Mouse (Mus musculus) bone marrow macrophage, adult 2 months (primary cell): ENCODE results near the gene Polr3h. TPM values are rescaled to one million over a fixed set of nuclear protein-coding genes. Genes with fewer than 3 reads are reported as not detected.
"Not testable (repeated sequence)": the region's sequence is repeated elsewhere in the genome, so short reads cannot be mapped to it uniquely, and the experiment has no call there.

ENCODE experiments used
- H3K27ac ChIP-seq: 2 replicates; pipeline ENCODE4 v1.5.1; 2012; ENCODE audit warnings: low read depth, low read length; ENCODE audit not compliant: insufficient read depth
- H3K4me1 ChIP-seq: 2 replicates; pipeline ENCODE4 v1.6.1; 2012; ENCODE audit warnings: low read length; ENCODE audit not compliant: control insufficient read depth, insufficient read depth
- H3K4me3 ChIP-seq: 2 replicates; pipeline ENCODE4 v1.5.1; 2012; ENCODE audit warnings: mild to moderate bottlenecking, low read length, moderate library complexity; ENCODE audit not compliant: insufficient read depth
- CTCF ChIP-seq: IDR thresholded peaks from 2 replicates; pipeline ENCODE4 v1.5.1; 2012; ENCODE audit warnings: low read depth, mild to moderate bottlenecking, low read length, moderate library complexity
- POLR2A ChIP-seq: IDR thresholded peaks from 2 replicates; pipeline ENCODE4 v1.6.1; 2012; ENCODE audit warnings: mild to moderate bottlenecking, low read depth, low read length, borderline replicate concordance
- polyA plus RNA-seq: library from polyadenylated mRNA; stranded (reverse); fragments of >200 nt; gene quantifications from 2 replicates; pipeline ENCODE4 v1.2.4, GENCODE M21; 2012; ENCODE audit not compliant: missing spikeins, insufficient read depth, insufficient read length

The Polr3h gene
- polyA plus RNA-seq, 1 experiment = 6.0 TPM

DNA sequence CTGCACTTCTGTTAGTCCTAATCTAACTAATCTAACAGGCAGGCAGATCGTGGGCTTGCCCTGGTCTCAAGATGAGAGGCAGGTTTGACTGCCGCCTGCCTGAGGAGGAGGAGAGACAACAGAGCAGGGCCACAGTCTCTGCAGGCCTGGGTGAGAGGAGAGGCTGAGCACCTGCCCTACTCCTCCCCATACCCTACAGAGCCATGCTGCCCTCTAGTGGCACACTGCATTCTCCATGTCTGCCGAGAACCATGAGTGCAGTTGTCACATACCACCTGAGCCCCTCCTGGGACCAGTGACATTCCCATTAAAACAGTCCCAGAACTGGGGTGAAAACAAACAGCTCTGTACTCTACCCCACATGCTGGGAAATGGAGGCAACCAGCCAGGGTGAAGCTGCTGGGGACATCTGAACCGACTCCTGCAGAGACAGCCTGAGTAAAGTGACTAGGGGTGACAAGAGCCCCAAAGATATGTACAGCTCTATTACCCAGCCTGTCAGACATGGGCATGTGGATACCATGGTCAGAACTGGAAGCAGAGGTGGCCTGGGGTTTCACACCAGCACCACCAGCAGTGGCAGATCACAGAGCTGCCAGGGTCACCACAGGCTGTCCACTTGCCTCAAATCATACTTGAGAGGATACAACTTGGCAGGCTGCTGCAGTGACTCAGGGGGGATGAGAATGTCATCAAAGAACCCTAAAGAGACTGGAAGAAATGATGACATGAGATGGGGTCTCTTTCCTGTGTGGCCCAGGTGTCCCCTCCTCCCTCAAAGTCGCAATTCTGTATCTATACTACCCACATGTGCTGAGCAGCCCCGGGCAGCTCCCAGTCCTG, 8.2 kb downstream of the Polr3h start:
- TF ChIP-seq POLR2A = no peak
- peak; percentile 76 for TF ChIP-seq CTCF
- Histone ChIP-seq H3K4me1 (no peaks in the 10 kb centered on the region), H3K4me3 (no peak overlapping the region), H3K27ac (no peak overlapping the region)

DNA sequence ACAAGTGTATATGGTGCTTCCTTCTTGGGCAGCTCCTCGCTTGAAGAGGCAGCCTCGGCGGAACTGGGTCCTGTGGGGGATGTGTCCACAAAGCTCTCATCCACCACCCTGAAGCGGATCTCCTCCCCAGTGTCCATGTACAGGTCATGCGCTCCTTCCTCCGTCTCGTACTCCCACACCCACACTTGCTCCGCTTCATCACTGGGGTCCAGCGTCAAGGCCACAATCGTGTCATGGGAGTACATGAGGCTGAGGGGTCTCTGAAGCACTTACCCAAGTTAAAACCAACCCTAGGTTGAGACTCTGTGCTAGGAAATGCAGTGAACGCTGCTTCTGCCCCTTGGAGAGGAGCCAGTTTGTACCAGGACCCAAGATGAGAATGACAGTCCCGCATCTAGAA, 8.8 kb downstream of the Polr3h start:
- no peak overlapping the region for H3K27ac ChIP-seq
- H3K4me3 ChIP-seq = no peak overlapping the region
- no peak for TF ChIP-seq CTCF
- no peak for TF ChIP-seq POLR2A
- no peaks in the 10 kb centered on the region for H3K4me1 ChIP-seq

DNA sequence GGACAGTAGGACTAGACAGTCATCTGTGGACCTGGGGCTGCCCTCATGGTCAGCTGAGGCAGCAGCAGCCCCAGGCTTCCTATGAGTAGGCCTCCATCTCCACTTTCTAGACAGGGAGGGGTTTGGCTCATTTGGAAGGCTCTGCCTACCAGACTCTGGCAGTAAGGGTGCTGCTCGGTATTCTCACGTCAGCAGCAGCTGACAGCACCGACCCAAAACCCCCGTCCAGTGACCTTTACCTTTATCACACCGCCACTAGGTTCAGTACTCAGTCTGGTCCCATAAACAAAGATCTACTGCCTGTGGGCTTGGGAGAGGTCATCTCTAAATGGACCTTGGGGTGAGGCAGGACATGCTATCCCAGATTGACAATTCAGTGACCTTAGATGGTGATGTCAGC, 10.4 kb downstream of the Polr3h start:
- Histone ChIP-seq H3K4me3 (no peak overlapping the region), H3K4me1 (no peaks in the 10 kb centered on the region), H3K27ac (no peak overlapping the region)
- TF ChIP-seq CTCF = no peak
- no peak for TF ChIP-seq POLR2A

DNA sequence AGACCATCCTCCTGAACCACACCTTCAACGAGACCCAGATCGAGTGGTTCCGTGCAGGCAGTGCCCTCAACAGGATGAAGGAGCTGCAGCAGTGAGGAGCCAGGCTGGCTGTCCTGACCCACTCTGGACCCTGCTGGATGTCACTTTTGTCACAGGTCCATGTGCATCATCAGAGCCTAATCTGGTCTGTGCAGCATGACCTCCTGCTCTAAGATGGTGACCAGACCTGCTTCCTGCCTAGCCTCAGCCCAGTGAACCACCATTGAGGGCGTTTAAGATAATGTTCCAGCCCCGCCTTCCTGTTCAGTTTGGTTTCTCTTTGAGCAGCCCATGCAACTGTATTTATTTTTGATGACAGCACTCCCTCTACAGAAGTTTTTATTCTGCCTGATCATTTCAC, 11.4 kb downstream of the Polr3h start:
- Histone ChIP-seq H3K27ac (no peak overlapping the region), H3K4me1 (no peaks in the 10 kb centered on the region), H3K4me3 (no peak overlapping the region)
- no peak for TF ChIP-seq POLR2A
- TF ChIP-seq CTCF = no peak

DNA sequence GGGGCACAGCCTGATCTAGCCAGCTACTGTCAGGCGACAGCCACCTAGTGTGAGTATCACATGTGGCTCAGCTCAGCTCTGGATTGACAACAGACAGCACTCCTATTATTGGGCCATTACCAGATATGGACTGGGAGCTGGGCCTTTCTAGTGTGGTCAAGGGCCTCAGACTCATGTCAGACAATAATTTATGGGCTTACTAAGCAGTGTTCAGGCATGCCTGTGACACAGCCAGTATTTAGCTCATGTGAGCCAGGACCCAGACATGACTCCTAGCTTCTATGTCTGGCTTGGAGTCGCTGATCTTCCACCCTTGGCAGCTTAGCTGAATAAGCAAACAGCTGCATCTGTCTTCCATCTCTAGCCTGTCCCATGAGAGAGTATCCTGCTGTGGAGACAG, 13.5 kb downstream of the Polr3h start:
- H3K4me1 ChIP-seq = no peaks in the 10 kb centered on the region
- no peak overlapping the region for H3K4me3 ChIP-seq
- no peak for TF ChIP-seq POLR2A
- no peak overlapping the region for H3K27ac ChIP-seq

DNA sequence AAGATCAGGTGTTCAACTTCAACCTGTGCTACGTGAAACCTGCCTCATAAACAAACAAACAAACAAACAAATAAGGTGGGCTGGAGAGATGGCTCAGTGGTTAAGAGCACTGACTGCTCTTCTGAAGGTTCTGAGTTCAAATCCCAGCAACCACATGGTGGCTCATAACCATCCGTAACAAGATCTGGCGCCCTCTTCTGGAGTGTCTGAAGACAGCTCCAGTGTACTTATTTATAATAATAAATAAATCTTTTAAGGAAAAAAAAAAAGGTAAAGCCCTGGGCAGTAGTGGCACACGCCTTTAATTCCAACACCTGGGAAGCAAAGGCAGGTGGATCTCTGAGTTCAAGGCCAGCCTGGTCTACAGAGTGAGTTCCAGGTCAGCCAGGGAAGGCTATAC, 17.3 kb downstream of the Polr3h start:
- peak; percentile 12; the same call in 1 of the 2 replicates for TF ChIP-seq CTCF
- not testable (repeated sequence) for H3K4me3 ChIP-seq, H3K27ac ChIP-seq, H3K4me1 ChIP-seq

DNA sequence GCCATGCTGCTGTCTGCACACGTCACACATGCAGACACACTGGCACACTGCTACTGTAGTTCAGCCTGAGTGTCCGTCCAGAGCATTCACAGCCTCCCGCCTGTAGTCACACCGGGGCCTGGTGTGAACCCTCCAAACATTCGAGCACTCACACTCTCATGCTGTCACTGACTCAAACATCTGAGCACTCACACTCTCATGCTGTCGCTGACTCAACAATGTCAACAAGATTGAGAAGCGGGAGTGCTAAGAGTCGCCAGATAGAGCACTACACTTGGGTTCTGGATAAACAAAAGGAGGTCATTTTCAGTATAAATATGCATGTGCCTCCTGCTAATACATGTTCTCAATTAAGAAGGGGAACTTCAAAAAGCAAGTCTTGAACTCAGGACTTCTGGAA, 18.1 kb downstream of the Polr3h start:
- TF ChIP-seq POLR2A (no peak), CTCF (no peak)
- Histone ChIP-seq H3K27ac (no peak overlapping the region), H3K4me1 (no peaks in the 10 kb centered on the region), H3K4me3 (no peak overlapping the region)

DNA sequence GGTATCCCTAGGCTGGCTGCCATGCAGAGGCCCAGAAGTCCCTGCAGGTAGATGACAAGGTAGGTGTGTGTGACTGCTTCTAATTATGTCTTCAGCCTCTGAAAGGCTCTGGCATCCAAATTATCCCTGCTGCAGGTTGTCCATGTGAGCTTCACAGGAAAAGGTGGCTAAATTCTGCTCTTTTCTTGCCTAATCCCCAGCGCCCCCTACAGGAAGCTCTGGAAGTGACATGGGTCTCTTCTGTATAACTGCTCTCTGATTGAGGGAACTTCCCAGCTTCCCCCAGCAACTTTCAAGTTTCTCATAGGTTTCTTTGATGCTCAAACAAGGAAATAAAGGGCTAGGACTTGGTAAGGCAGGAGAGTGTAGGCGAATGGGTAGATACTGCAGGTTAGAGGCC, 21.1 kb downstream of the Polr3h start:
- H3K4me3 ChIP-seq = no peak overlapping the region
- no peak overlapping the region for H3K27ac ChIP-seq
- TF ChIP-seq POLR2A = no peak
- TF ChIP-seq CTCF = peak; percentile 61; the same call in 1 of the 2 replicates
- H3K4me1 ChIP-seq = no peaks in the 10 kb centered on the region

DNA sequence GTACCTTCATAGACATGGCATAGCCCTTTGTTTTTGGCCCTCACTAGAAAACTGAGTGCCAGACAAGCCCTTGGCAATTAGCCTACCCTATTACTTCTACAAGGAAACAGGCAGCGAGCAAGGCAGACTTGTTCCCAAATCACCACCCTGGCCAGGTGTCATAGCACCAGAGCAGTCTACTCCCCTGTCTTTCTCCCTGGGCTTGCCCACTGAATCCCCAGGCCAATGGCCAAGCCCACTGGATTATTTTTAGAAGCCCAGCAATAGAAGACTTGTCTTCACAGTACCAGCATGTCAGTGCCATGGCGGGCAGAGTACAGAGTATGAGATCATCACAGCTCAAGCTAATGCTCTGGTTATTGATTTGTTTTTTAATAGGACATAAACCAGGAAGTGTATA, 27.3 kb downstream of the Polr3h start:
- no peak for TF ChIP-seq CTCF
- TF ChIP-seq POLR2A = no peak
- Histone ChIP-seq H3K27ac (no peak overlapping the region), H3K4me1 (peaks cover 7% of the 10 kb centered on the region), H3K4me3 (no peak overlapping the region)

DNA sequence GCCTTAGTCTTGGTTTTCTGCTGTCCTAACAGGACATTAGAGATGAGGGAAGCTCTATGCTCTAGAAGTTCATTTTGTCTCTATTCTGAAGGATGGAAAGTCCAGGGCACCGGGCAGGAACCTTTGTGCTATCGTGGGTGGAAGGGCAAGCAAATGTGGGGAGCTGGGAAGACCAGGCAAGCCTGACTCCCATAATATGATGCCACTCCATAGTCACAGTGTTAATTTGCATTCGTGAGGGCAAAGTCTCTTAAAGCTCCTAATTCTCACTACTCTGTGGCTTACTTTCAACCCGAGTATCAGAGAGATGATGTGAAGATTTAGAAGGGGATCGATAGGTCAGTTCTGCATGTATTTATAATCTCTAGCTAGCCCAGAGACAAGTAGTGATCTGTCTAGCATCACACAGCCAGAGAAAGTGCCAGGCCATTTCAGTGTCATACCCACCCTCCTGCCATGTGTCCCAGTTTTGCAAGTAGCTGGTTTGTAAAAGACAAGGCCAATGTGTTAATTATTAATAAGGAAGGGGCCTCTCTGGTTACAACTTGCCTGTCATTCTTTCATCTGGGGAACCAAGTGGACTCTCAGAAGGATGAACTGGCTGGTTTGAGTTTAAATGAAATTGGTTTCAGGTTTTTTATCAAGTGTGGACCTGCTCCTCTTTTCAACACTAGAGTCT, 28.3 kb downstream of the Polr3h start:
- TF ChIP-seq CTCF (no peak), POLR2A (no peak)
- Histone ChIP-seq H3K4me3 (no peak overlapping the region), H3K4me1 (peaks cover 16% of the 10 kb centered on the region), H3K27ac (no peak overlapping the region)
